Mouse (Mus musculus) liver, embryonic 14.5 days (tissue): ENCODE results near the gene Sel1l3. TPM values are rescaled to one million over a fixed set of nuclear protein-coding genes. Genes with fewer than 3 reads are reported as not detected.

ENCODE experiments used
- ATAC-seq: fragments of 200-750 bp; cut with Nextera tagmentation; 2 replicates; pipeline ENCODE4 v1.8.0; 2017; ENCODE audit warnings: moderate number of reproducible peaks, mild to moderate bottlenecking, moderate library complexity; ENCODE audit not compliant: insufficient read depth
- DNase-seq, 3 experiments: peaks; one replicate each; pipeline ENCODE4 v3.0.0-alpha.2; 2012 to 2013; ENCODE audit warnings: low read depth in 3 of 3, low spot score in 3 of 3
- H3K27ac ChIP-seq: fragments of 300-500 bp; sonication (generic); 2 replicates; pipeline ENCODE4 v1.5.1; 2014; ENCODE audit warnings: moderate library complexity, mild to moderate bottlenecking, control low read depth, inconsistent platforms
- H3K27me3 ChIP-seq: fragments of 300-500 bp; sonication (generic); 2 replicates; pipeline ENCODE4 v1.6.1; 2014; ENCODE audit warnings: mild to moderate bottlenecking, low read length, moderate library complexity; ENCODE audit not compliant: control insufficient read depth, insufficient read depth
- H3K36me3 ChIP-seq: fragments of 300-500 bp; sonication (generic); replicated peaks from 2 replicates; pipeline ENCODE4 v1.6.1; 2014; ENCODE audit warnings: low read depth; ENCODE audit not compliant: control insufficient read depth, insufficient read depth
- H3K4me1 ChIP-seq, 2 experiments: fragments of 200-500 bp in 1 of 2; fragments of 300-500 bp in 1 of 2; sonication (generic) in 1 of 2; replicated peaks; 2 replicates each; pipeline ENCODE4 v1.6.1; 2012 to 2014; ENCODE audit warnings: antibody characterized with exemption in 1 of 2, inconsistent platforms in 1 of 2, low read length in 1 of 2; ENCODE audit not compliant: control insufficient read depth in 2 of 2, insufficient read depth in 2 of 2
- H3K4me2 ChIP-seq: fragments of 300-500 bp; sonication (generic); 2 replicates; pipeline ENCODE4 v1.6.1; 2014; ENCODE audit warnings: low read depth, mild to moderate bottlenecking, control low read depth, moderate library complexity
- H3K4me3 ChIP-seq, 2 experiments: fragments of 200-500 bp in 1 of 2; fragments of 300-500 bp in 1 of 2; sonication (generic) in 1 of 2; 2 replicates each; pipeline ENCODE4 v1.5.1; 2012 to 2014; ENCODE audit warnings: low read depth in 2 of 2, low read length in 2 of 2, mild to moderate bottlenecking in 2 of 2, control low read depth in 1 of 2, inconsistent platforms in 1 of 2, moderate library complexity in 1 of 2; ENCODE audit not compliant: insufficient read depth in 1 of 2
- H3K9ac ChIP-seq: fragments of 300-500 bp; sonication (generic); replicated peaks from 2 replicates; pipeline ENCODE4 v1.6.1; 2014; ENCODE audit warnings: mild to moderate bottlenecking, control low read depth, moderate library complexity
- H3K9me3 ChIP-seq: fragments of 300-500 bp; sonication (generic); 2 replicates; pipeline ENCODE4 v1.6.1; 2016; ENCODE audit warnings: low read length, mixed read lengths; ENCODE audit not compliant: control insufficient read depth
- CTCF ChIP-seq: IDR thresholded peaks from 2 replicates; pipeline ENCODE4 v1.5.1; 2016; ENCODE audit warnings: antibody characterized with exemption, low read depth, control low read depth
- EP300 ChIP-seq: IDR thresholded peaks from 2 replicates; pipeline ENCODE4 v1.6.1; 2016; ENCODE audit warnings: antibody characterized with exemption, low read depth
- WGBS: fragments of 180-500 bp; shearing (Covaris S2); extraction: QIAGEN DNeasy Blood & Tissue Kit; methylation state at CpG from one replicate; pipeline ENCODE4 v1.1.7; 2014; ENCODE audit not compliant: insufficient replicate concordance; 5-methylcytosine and 5-hydroxymethylcytosine counted together
- polyA plus RNA-seq, 2 experiments: library from polyadenylated mRNA; depleted of rRNA in 1 of 2; stranded (reverse) in 1 of 2; unstranded in 1 of 2; fragments of >200 nt; fragmentation: Nextera tagmentation in 1 of 2; extraction: Ambion mirVana in 1 of 2; gene quantifications; 2 replicates each; pipeline versions ENCODE4 v1.2.1 to v1.2.3; 2012 to 2014

Sel1l3 gene
- polyA plus RNA-seq, 2 experiments = 0.03 to 0.10 TPM

DNA sequence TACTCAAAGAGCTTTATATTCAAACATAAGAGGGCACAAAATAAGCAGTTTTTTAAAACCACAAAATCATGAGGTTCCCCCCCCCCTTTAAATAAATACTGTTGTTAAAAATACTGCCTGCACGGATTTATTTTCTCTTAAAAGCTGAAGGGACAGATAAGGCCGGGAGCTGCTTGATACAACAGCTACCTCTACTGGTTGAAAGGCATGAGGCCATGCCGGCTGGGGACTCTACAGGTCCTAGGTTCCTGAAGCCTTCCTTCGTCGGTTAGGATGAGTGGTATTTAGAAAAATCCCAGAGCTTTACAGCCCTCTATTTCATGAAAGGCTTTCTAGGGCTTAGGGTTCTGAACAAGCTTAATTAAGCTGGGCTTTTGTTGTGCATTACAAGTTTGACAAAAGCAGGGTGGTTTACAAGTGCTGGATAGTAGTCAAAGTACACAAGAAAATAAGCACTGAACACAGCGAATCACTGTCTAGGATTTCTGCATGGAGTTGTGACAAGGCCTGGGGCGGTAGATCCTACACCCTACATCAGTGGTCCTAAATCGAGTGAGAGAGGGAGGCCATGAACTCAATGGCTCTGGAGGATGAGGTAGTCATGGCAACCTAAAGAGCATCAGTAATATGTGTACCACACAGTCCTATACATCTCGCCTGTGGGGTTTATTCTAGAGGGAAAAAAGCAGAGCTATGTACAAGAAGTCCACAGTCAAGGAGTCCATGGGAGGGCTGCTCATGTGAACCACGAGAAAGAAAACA is 90.0 kb downstream of the Sel1l3 start:
- no peak for DNase-seq
- TF ChIP-seq EP300 = no peak
- peak; percentile 48 for TF ChIP-seq CTCF
- ATAC-seq = no peak

DNA sequence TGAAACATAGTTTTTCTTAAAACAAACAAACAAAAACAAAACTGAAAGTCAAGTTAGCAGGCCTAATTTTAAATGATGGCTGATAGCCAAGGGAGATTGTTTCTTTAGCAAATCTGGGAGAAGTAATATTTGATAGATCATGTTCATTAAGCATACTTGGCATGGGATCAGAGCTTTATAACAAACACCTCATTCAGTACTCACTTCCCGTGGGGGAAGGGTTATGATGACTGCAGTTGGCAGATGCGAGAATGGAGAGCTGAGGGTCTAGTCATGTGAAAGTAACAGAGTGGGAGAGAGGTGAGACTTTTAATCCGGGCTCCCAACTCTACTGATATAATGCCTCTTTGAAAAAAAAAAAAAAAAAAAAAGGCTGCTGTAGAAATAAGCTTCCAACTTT is 94.0 kb downstream of the Sel1l3 start:
- no peaks in the 10 kb centered on the region for H3K9me3 ChIP-seq
- no peak overlapping the region for H3K4me2 ChIP-seq
- TF ChIP-seq CTCF = no peak
- TF ChIP-seq EP300 = no peak
- no peaks in the 10 kb centered on the region for H3K36me3 ChIP-seq
- ATAC-seq = no peak
- DNase-seq = no peak
- no peak overlapping the region for H3K27ac ChIP-seq
- H3K4me1 ChIP-seq = no peaks in the 10 kb centered on the region
- 44% methylated on average over 3 of the region's 3 CpGs for WGBS
- no peak overlapping the region for H3K4me3 ChIP-seq
- no peak overlapping the region for H3K9ac ChIP-seq
- H3K27me3 ChIP-seq = no peaks in the 10 kb centered on the region

More for the DNA sequence above, 90.0 kb downstream of the Sel1l3 start:
- Histone ChIP-seq H3K4me2 (no peak overlapping the region), H3K9me3 (no peaks in the 10 kb centered on the region), H3K4me3 (no peak overlapping the region), H3K4me1 (no peaks in the 10 kb centered on the region), H3K36me3 (no peaks in the 10 kb centered on the region), H3K27ac (no peak overlapping the region), H3K9ac (no peak overlapping the region), H3K27me3 (no peaks in the 10 kb centered on the region)
- 38% methylated on average over 10 of the region's 10 CpGs for WGBS

DNA sequence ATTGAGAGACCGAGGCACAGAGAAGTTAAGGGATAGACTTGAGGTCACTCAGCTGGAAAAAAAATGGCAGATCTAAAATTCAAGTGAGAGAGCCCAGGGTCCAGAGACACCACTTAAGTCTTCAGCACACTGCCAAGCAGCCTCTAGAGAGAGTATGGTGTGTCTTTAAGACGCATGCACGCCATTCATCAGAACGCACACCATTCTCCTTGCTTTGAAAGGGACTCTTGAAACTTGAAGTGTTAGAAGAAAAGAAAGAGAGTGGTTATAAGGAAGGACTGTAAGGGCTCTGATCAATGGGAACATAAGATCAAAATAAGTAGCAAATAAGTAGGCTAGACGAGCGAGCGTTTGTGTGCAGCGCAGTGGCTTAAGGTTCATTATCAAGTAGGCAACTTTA is 95.5 kb downstream of the Sel1l3 start:
- ATAC-seq (no peak), DNase-seq (no peak)
- TF ChIP-seq EP300 (no peak), CTCF (no peak)
- Histone ChIP-seq H3K9ac (no peak overlapping the region), H3K9me3 (no peaks in the 10 kb centered on the region), H3K27ac (no peak overlapping the region), H3K4me2 (no peak overlapping the region), H3K27me3 (no peaks in the 10 kb centered on the region), H3K4me3 (no peak overlapping the region), H3K4me1 (no peaks in the 10 kb centered on the region), H3K36me3 (no peaks in the 10 kb centered on the region)
- WGBS = 80% methylated on average over 8 of the region's 8 CpGs

DNA sequence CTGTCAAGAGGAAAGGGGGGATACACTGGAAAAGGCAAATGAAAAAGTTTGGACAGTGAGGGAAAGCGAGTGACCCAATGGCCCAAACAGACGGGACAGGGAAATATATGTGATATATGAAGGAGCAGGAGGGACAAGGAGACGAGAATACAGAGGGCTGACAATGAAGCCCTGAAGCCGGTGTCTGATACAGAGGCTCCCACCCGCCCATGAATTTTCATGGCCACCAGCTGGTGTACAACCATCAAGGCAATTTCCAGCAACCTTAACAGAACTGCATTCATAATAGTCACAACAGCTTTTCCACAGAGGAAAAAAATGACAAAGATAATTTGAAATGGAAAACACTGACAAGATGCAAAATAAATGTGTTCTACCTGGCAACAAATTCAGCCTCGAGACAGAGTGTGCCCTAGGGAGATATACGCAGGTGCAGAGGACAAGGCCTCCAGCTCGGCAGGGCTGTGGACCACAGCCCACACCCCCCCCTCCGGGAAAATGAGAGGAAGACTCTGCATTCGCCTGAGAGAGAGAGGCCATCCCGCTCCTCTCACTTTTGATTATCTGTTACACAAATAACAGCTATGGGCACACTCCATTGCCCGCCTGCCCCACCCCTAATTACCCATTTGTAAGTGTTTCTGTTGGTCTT is 99.0 kb downstream of the Sel1l3 start:
- Histone ChIP-seq H3K4me1 (no peaks in the 10 kb centered on the region), H3K9ac (no peak overlapping the region), H3K4me2 (no peak overlapping the region), H3K27me3 (no peaks in the 10 kb centered on the region), H3K4me3 (no peak overlapping the region), H3K9me3 (no peaks in the 10 kb centered on the region), H3K27ac (no peak overlapping the region), H3K36me3 (no peaks in the 10 kb centered on the region)
- DNase-seq = no peak
- no peak for ATAC-seq
- WGBS = 59% methylated on average over 12 of the region's 12 CpGs
- TF ChIP-seq EP300 (no peak), CTCF (no peak)

GRCm38 (mm10) chr5:53112942-53113341 is 100.8 kb downstream of the Sel1l3 start:
- WGBS = 82% methylated on average over 5 of the region's 5 CpGs
- no peak for DNase-seq

More at GRCm38 (mm10) chr5:53112942-53113341, 100.8 kb downstream of the Sel1l3 start:
- Histone ChIP-seq H3K9ac (no peak overlapping the region), H3K9me3 (no peaks in the 10 kb centered on the region), H3K27ac (no peak overlapping the region), H3K27me3 (no peaks in the 10 kb centered on the region), H3K4me3 (no peak overlapping the region), H3K4me2 (no peak overlapping the region), H3K36me3 (no peaks in the 10 kb centered on the region), H3K4me1 (no peaks in the 10 kb centered on the region)
- no peak for ATAC-seq
- TF ChIP-seq EP300 = no peak
- peak; percentile 31; the same call in 1 of the 2 replicates for TF ChIP-seq CTCF
